Mouse (Mus musculus) heart, embryonic 10.5 days (tissue): Measurements from ENCODE around the gene Nt5c2. TPM values are rescaled to one million over a fixed set of nuclear protein-coding genes. Genes with fewer than 3 reads are reported as not detected.

ENCODE experiments used
- DNase-seq: peaks from one replicate; pipeline ENCODE4 v3.0.0-alpha.2; 2017; ENCODE audit warnings: low spot score
- H3K27ac ChIP-seq: fragments of 300-500 bp; sonication (generic); 2 replicates; pipeline ENCODE4 v1.5.1; 2016; ENCODE audit warnings: mild to moderate bottlenecking
- H3K27me3 ChIP-seq: fragments of 300-500 bp; sonication (generic); 2 replicates; pipeline ENCODE4 v1.6.1; 2016; ENCODE audit warnings: mild to moderate bottlenecking; ENCODE audit not compliant: poor library complexity, insufficient read depth, severe bottlenecking
- H3K36me3 ChIP-seq: fragments of 300-500 bp; sonication (generic); 2 replicates; pipeline ENCODE4 v1.6.1; 2016; ENCODE audit warnings: mild to moderate bottlenecking, moderate library complexity
- H3K4me1 ChIP-seq: fragments of 300-500 bp; sonication (generic); 2 replicates; pipeline ENCODE4 v1.6.1; 2016; ENCODE audit warnings: mild to moderate bottlenecking
- H3K4me3 ChIP-seq: fragments of 300-500 bp; sonication (generic); 2 replicates; pipeline ENCODE4 v1.5.1; 2016; ENCODE audit warnings: mild to moderate bottlenecking, moderate library complexity
- H3K9me3 ChIP-seq: fragments of 300-500 bp; sonication (generic); 2 replicates; pipeline ENCODE4 v1.6.1; 2016; ENCODE audit warnings: mild to moderate bottlenecking, moderate library complexity
- WGBS: fragments of 180-500 bp; shearing (Covaris S2); methylation state at CpG from one replicate; pipeline ENCODE4 v1.1.7; 2016; 5-methylcytosine and 5-hydroxymethylcytosine counted together
- polyA plus RNA-seq: library from polyadenylated mRNA; unstranded; fragments of >200 nt; fragmentation: Nextera tagmentation; extraction: Ambion mirVana; gene quantifications from 2 replicates; pipeline ENCODE4 v1.2.1, GENCODE M21; 2016

The Nt5c2 gene
- polyA plus RNA-seq, 1 experiment from 2014 or later = 71.8 TPM

GRCm38 (mm10) chr19:46966330-46966729, 48.6 kb downstream of the Nt5c2 start:
- H3K27ac ChIP-seq = no peak overlapping the region
- 85% methylated on average over 6 of the region's 6 CpGs for WGBS
- H3K9me3 ChIP-seq = no peaks in the 10 kb centered on the region
- no peak for DNase-seq
- H3K4me1 ChIP-seq = peaks cover 35% of the 10 kb centered on the region
- no peak overlapping the region for H3K4me3 ChIP-seq
- H3K27me3 ChIP-seq = no peaks in the 10 kb centered on the region
- H3K36me3 ChIP-seq = no peaks in the 10 kb centered on the region

- no peaks in the 10 kb centered on the region for H3K36me3 ChIP-seq
- H3K27me3 ChIP-seq = no peaks in the 10 kb centered on the region
- no peak overlapping the region for H3K4me3 ChIP-seq
- H3K9me3 ChIP-seq = no peaks in the 10 kb centered on the region
- no peak for DNase-seq
- H3K4me1 ChIP-seq = peaks cover 37% of the 10 kb centered on the region
- no peak overlapping the region for H3K27ac ChIP-seq
These were observed 49.5 kb downstream of the Nt5c2 start for GRCm38 (mm10) chr19:46965496-46965895.

DNA sequence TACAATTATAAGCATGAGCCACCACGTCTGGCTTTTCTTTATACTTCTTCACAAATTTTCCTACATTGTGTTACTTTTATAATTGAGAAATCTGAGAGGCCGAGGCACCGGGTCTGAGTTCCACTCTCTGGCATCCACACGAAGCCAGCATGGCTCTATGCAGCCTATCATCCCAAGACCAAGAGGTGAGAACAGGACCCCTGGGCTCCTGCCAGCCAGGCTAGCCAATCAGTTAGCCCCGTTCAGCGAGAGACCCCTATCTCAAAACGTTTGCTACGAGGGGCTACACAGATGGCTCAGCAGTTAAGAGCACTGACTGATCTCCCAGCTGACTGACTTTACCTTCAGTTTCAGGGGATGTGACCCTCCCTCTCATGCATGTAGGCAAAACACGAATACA, 50.6 kb downstream of the Nt5c2 start:
- Histone ChIP-seq H3K36me3 (no peaks in the 10 kb centered on the region), H3K4me3 (no peak overlapping the region), H3K27me3 (no peaks in the 10 kb centered on the region), H3K4me1 (peaks cover 36% of the 10 kb centered on the region), H3K27ac (no peak overlapping the region), H3K9me3 (no peaks in the 10 kb centered on the region)
- DNase-seq = no peak
- WGBS = 33% methylated on average over 9 of the region's 9 CpGs

- no peak for DNase-seq
- H3K27ac ChIP-seq = no peak overlapping the region
- no peaks in the 10 kb centered on the region for H3K36me3 ChIP-seq
- H3K9me3 ChIP-seq = no peaks in the 10 kb centered on the region
- H3K4me3 ChIP-seq = no peak overlapping the region
- H3K4me1 ChIP-seq = peaks cover 28% of the 10 kb centered on the region
- no peaks in the 10 kb centered on the region for H3K27me3 ChIP-seq
These were observed 51.5 kb downstream of the Nt5c2 start for GRCm38 (mm10) chr19:46963440-46963839.

DNA sequence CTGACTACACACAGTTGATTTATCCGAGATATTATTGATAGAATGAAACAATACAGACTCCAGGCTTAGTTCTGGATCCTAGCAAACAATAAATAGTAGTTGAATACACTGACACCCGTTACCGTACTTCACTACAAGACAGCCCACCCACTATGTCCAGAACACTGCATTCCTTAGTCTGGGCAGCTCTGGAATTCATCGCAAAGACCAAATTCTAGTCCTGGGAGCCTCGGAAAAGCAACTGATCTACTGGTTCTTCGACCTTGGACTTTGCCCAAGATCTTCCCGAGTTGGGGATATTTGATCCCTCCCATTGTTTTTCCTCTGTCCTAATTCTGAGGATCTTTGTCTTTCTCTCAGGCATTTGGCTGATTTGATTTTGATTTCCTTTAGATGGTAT, 52.1 kb downstream of the Nt5c2 start:
- DNase-seq = no peak
- WGBS = 23% methylated on average over 7 of the region's 7 CpGs
- Histone ChIP-seq H3K36me3 (no peaks in the 10 kb centered on the region), H3K4me1 (peaks cover 27% of the 10 kb centered on the region), H3K4me3 (peak overlapping the region; percentile 88), H3K27me3 (no peaks in the 10 kb centered on the region), H3K9me3 (no peaks in the 10 kb centered on the region), H3K27ac (peak overlapping the region; percentile 99)

DNA sequence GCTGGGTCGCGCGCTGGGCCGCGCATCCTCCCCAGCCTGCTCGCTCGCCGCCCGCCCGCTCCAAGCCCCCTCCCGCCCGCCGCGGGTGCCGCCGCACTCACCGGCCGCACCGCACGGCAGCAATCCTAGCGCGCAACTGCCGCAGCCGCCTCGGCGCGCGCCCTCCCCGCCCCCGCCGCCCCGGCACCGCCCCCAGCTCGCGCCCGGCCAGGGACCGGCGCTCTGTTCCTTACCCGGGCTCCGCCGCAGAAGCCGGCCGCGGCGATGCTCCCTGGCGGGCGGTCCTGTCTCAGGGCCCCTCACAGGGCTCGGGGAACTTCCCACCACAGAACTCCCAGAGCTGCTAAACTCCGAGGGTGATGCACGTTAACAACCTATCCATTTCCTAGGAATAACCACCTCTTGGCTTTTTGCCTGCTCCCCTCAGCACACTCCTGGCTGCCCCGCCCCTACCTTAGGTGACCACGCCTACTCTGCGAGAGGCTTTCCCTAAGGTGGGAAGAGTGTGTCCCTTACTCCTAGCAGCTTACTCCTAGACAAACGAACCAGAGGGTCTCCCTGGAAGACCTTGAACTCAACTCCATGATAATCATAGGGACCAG, 52.7 kb downstream of the Nt5c2 start:
- no peaks in the 10 kb centered on the region for H3K36me3 ChIP-seq
- 0% methylated on average over 50 of the region's 54 CpGs for WGBS

GRCm38 (mm10) chr19:46961652-46962051, 53.3 kb downstream of the Nt5c2 start:
- Histone ChIP-seq H3K4me3 (peak overlapping the region; percentile 88), H3K27me3 (no peaks in the 10 kb centered on the region), H3K9me3 (no peaks in the 10 kb centered on the region), H3K36me3 (no peaks in the 10 kb centered on the region), H3K27ac (peak overlapping the region; percentile 99), H3K4me1 (peaks cover 31% of the 10 kb centered on the region)
- WGBS = under 1% methylated on average over 36 of the region's 36 CpGs
- peak; percentile 92 for DNase-seq

More for the DNA sequence above, 52.7 kb downstream of the Nt5c2 start:
- Histone ChIP-seq H3K27ac (peak overlapping the region; percentile 99), H3K9me3 (no peaks in the 10 kb centered on the region), H3K4me3 (peak overlapping the region; percentile 88), H3K4me1 (peaks cover 31% of the 10 kb centered on the region), H3K27me3 (no peaks in the 10 kb centered on the region)
- DNase-seq = peak; percentile 89

GRCm38 (mm10) chr19:46961047-46961651, 53.8 kb downstream of the Nt5c2 start:
- WGBS = 11% methylated on average over 22 of the region's 22 CpGs
- no peak for DNase-seq

DNA sequence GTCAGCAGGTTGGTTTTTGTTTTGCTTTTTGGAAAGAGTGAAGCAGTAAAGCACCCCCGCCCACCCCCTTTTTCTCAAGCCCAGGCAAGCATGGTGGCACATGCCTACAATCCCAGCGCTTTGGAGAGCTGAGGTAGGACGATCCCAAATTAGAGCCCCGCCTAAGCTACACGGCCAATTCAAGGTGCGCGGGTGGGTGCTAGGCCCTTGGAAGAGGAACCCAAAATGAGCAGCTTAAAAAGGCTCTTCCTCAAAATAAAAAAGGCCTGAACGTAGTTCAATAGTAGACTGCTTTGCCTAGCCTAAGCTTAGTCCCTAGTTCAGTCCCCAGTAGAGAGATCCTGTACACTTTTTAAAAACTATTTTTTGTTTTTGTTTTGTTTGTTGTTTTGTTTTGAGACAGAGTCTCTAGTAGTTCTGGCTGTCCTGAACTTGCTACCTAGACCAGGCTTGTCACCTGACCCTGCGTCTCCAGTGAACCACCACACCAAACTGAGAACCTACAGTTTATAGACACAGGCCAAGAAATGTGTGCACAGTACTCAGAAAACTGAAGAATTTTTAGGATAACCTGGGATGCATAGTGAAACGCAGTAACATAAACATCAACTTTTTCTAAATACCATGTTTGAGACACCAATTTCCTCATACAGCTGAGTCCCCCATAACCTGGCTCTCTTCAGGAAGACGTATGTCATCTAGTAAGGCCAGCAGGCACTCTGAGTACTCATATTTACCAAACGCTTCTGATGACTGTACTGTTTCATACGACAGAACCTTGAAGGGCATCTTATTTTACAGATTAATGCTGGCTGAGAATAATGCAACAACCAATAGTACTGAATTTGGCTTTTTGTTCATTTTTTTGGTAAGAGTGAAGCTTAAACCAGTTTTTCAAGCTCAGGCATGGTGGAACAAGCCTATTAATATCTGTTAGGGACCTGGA, 54.6 kb downstream of the Nt5c2 start:
- H3K4me1 ChIP-seq = peaks cover 31% of the 10 kb centered on the region
- H3K9me3 ChIP-seq = no peaks in the 10 kb centered on the region

More at GRCm38 (mm10) chr19:46961047-46961651, 53.8 kb downstream of the Nt5c2 start:
- Histone ChIP-seq H3K4me1 (peaks cover 31% of the 10 kb centered on the region), H3K27ac (peak overlapping the region; percentile 99), H3K27me3 (no peaks in the 10 kb centered on the region), H3K4me3 (peak overlapping the region; percentile 88), H3K9me3 (no peaks in the 10 kb centered on the region), H3K36me3 (no peaks in the 10 kb centered on the region)

DNA sequence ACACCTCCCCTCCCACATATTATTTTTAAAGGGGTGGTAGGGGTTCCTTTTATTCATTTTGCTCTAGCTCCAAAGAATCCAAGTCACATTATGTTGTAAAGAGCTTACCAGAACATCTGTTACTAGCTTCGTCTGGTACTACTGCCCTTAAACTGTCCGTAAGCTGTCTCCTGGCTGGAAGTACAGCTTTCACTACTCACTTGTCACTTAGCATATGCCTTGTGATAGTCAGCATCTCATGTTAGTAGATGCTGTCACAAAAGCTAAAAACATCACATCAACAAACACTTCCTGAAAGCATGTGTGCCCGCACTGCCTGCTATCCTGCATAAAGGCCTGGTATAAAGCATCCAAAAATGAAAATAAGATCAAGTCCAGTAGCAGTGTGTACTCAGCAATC, 55.4 kb downstream of the Nt5c2 start:
- H3K27ac ChIP-seq = peak overlapping the region; percentile 70; the same call in 1 of the 2 replicates
- WGBS = 54% methylated on average over 3 of the region's 3 CpGs
- H3K36me3 ChIP-seq = peaks cover 2% of the 10 kb centered on the region; the same call in 1 of the 2 replicates
- no peaks in the 10 kb centered on the region for H3K27me3 ChIP-seq
- no peak for DNase-seq
- no peak overlapping the region for H3K4me3 ChIP-seq
- no peaks in the 10 kb centered on the region for H3K9me3 ChIP-seq
- H3K4me1 ChIP-seq = peaks cover 30% of the 10 kb centered on the region

More for the DNA sequence above, 54.6 kb downstream of the Nt5c2 start:
- 74% methylated on average over 13 of the region's 13 CpGs for WGBS
- Histone ChIP-seq H3K4me3 (peak overlapping the region; percentile 88), H3K27me3 (no peaks in the 10 kb centered on the region), H3K36me3 (no peaks in the 10 kb centered on the region), H3K27ac (peak overlapping the region; percentile 99; the same call in 1 of the 2 replicates)
- DNase-seq = no peak

DNA sequence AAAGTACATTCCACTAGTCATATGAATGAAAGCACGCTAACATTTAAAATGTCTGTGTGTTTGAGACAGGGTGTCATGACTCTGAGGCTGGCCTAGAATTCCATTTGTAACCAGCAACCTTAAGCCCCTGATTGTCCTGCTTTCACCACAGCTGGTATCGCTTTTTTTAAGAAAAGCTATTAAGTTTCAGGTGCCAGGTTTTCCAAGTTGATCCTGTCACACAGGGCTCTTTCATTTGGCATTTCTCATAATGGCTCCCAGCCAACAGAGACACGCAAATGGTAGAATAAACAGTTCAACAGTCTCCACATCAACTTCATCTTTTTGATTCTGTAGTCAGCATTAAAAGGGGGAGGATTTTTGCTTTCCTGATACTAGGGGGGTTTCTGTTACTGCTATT, 56.4 kb downstream of the Nt5c2 start:
- H3K9me3 ChIP-seq = no peaks in the 10 kb centered on the region
- H3K4me1 ChIP-seq = peaks cover 27% of the 10 kb centered on the region
- 92% methylated on average over 3 of the region's 3 CpGs for WGBS
- DNase-seq = no peak
- H3K36me3 ChIP-seq = peaks cover 2% of the 10 kb centered on the region; the same call in 1 of the 2 replicates
- no peak overlapping the region for H3K4me3 ChIP-seq
- H3K27ac ChIP-seq = no peak overlapping the region
- no peaks in the 10 kb centered on the region for H3K27me3 ChIP-seq

GRCm38 (mm10) chr19:46957971-46958370, 57.0 kb downstream of the Nt5c2 start:
- H3K27me3 ChIP-seq = no peaks in the 10 kb centered on the region
- peaks cover 27% of the 10 kb centered on the region for H3K4me1 ChIP-seq
- DNase-seq = no peak
- 83% methylated on average over 4 of the region's 4 CpGs for WGBS
- no peaks in the 10 kb centered on the region for H3K9me3 ChIP-seq
- H3K36me3 ChIP-seq = peaks cover 2% of the 10 kb centered on the region; the same call in 1 of the 2 replicates
- no peak overlapping the region for H3K4me3 ChIP-seq
- no peak overlapping the region for H3K27ac ChIP-seq

DNA sequence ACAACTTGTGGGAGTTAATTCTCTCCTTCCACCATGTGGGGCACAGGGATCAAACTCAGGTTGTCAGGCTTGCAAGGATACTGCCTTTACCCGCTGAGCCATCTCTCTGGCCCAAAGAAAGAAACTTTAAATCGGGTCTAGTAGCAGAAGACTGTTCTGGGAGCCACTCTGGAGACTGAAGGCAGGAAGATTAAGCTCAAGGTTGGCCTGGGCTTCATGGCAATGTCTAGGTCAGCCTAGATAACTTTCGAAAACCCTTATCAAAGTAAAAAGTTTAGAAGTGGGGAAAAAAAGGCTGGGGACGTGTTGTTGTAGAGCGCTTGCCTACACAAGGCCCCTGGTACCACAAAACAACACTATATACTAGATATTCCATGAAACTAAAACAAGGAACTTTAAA, 58.0 kb downstream of the Nt5c2 start:
- 71% methylated on average over 5 of the region's 5 CpGs for WGBS
- no peak overlapping the region for H3K4me3 ChIP-seq
- H3K27ac ChIP-seq = no peak overlapping the region
- H3K36me3 ChIP-seq = peaks cover 2% of the 10 kb centered on the region; the same call in 1 of the 2 replicates
- H3K27me3 ChIP-seq = no peaks in the 10 kb centered on the region
- H3K4me1 ChIP-seq = peaks cover 22% of the 10 kb centered on the region
- no peaks in the 10 kb centered on the region for H3K9me3 ChIP-seq
- no peak for DNase-seq
